Mouse (Mus musculus) fat pad, adult 2 months (tissue): Measurements from ENCODE around the gene Adcy9.
A peak's percentile ranks its signal among the peaks of the same experiment; 100 is the strongest.

ENCODE experiments used
- DNase-seq: peaks from one replicate; pipeline ENCODE4 v3.0.0-alpha.2; 2011; ENCODE audit warnings: low read depth, low spot score; ENCODE audit errors: extremely low read depth

Adcy9 gene

GRCm38 (mm10) chr16:4418776-4419545, 1.3 kb downstream of the Adcy9 start:
- DNase-seq = no peak

GRCm38 (mm10) chr16:4418072-4418471, 2.2 kb downstream of the Adcy9 start:
- no peak for DNase-seq

GRCm38 (mm10) chr16:4417455-4417854, 2.8 kb downstream of the Adcy9 start:
- DNase-seq = no peak

- no peak for DNase-seq
Observed at GRCm38 (mm10) chr16:4414881-4415585, 5.3 kb downstream of the Adcy9 start.

- no peak for DNase-seq
Observed at GRCm38 (mm10) chr16:4413988-4414880, 6.1 kb downstream of the Adcy9 start.

- DNase-seq = no peak
Observed at GRCm38 (mm10) chr16:4413301-4413700, 7.0 kb downstream of the Adcy9 start.

- no peak for DNase-seq
Observed at GRCm38 (mm10) chr16:4412298-4412697, 8.0 kb downstream of the Adcy9 start.

- DNase-seq = no peak
Observed at GRCm38 (mm10) chr16:4411296-4411695, 9.0 kb downstream of the Adcy9 start.

GRCm38 (mm10) chr16:4407536-4407935, 12.8 kb downstream of the Adcy9 start:
- no peak for DNase-seq

GRCm38 (mm10) chr16:4406706-4407105, 13.6 kb downstream of the Adcy9 start:
- no peak for DNase-seq

GRCm38 (mm10) chr16:4406047-4406586, 14.2 kb downstream of the Adcy9 start:
- DNase-seq = no peak

GRCm38 (mm10) chr16:4404933-4405761, 15.2 kb downstream of the Adcy9 start:
- DNase-seq = peak; percentile 54

- DNase-seq = no peak
Observed at GRCm38 (mm10) chr16:4401109-4401508, 19.2 kb downstream of the Adcy9 start.

GRCm38 (mm10) chr16:4399471-4400223, 20.7 kb downstream of the Adcy9 start:
- DNase-seq = no peak

GRCm38 (mm10) chr16:4398782-4399181, 21.5 kb downstream of the Adcy9 start:
- DNase-seq = no peak

GRCm38 (mm10) chr16:4397636-4398035, 22.7 kb downstream of the Adcy9 start:
- DNase-seq = no peak

GRCm38 (mm10) chr16:4395687-4396341, 24.5 kb downstream of the Adcy9 start:
- DNase-seq = no peak

GRCm38 (mm10) chr16:4394991-4395590, 25.2 kb downstream of the Adcy9 start:
- no peak for DNase-seq
